In the genomic region with DNA sequence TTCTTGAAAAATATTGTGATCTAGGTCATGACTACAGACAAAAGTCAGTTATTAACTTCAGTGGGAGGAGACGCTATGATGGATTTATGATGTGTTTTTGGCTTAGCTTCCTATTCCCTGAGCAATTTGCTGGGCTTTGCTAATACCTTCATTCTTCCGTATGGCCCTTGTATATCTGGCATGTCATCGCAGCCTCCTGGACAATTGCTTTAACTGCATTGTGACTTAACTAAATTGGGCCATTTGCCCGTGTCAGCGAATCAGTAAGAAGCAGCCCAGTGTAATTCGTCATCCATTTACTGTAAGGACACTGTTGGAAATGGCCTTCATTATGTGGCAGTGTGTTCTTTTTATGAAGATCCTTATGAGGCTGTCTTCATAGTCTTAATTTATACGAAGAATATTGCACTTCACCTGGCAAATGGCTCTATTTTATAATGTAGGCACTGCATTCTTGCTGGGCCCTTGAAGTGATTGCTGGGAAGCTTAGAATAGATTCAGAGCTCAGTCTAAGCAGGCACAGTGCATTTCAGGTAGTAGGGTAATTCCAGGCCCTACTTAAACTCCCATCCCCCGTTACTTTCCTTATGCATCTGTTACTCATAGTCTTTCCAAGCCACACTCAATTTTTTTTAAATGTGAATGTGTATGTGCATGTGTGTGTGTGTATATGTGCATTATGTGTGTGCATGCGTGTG, we compare ENCODE assay signal across 16 mouse cellular contexts.
DNase-seq lines count a peak whose midpoint lies in the region; ATAC-seq and TF ChIP-seq lines count a peak whose summit lies in the region.
"Had no signal": no experiment of that assay in that cellular context is flagged by ENCODE, and none has a peak within 500 bp of the region (broad histone marks: within the 10 kb centered on the region; RNA-seq: fewer than 3 reads in every experiment).

No protein-coding gene starts in this region.

- 0 out of 2 replicates have a peak, but pooled peaks have one; percentile 19 for ATAC-seq in forebrain, embryonic 13.5 days
- no peak for ATAC-seq in forebrain, embryonic 12.5 days (ENCODE audit: low FRiP score)
- ATAC-seq in Patski = no peak
- ATAC-seq in intestine, embryonic 16.5 days = peak; percentile 46; the same call in 1 of the 2 replicates
- no peak for ATAC-seq in CD4-positive, CD25-positive, alpha-beta regulatory T cell, adult 4 months
- ATAC-seq: inflammation-experienced regulatory T-cells, adult 6 months; liver, postnatal 0 days; midbrain, embryonic 15.5 days had no signal

- TF ChIP-seq CTCF in Patski (IDR thresholded peaks at IDR 0.05) = peak; percentile 22

- H3K4me1 ChIP-seq in forebrain, embryonic 13.5 days = no peaks in the 10 kb centered on the region
- no peaks in the 10 kb centered on the region for H3K4me1 ChIP-seq in forebrain, embryonic 12.5 days
- H3K4me1 ChIP-seq in intestine, embryonic 16.5 days (ENCODE audit: control insufficient read depth, insufficient read depth, low read length) = peaks cover 4% of the 10 kb centered on the region; the same call in 1 of the 2 replicates
- H3K4me1 ChIP-seq: forebrain, embryonic 10.5 days; limb, embryonic 15.5 days; midbrain, embryonic 15.5 days had no signal

- H3K9me3 ChIP-seq in forebrain, embryonic 13.5 days (replicated peaks) = no peaks in the 10 kb centered on the region
- H3K9me3 ChIP-seq in forebrain, embryonic 12.5 days = no peaks in the 10 kb centered on the region
- no peaks in the 10 kb centered on the region for H3K9me3 ChIP-seq in intestine, embryonic 16.5 days (ENCODE audit: control insufficient read depth, low read length)
- H3K9me3 ChIP-seq: forebrain, embryonic 10.5 days; limb, embryonic 15.5 days; midbrain, embryonic 15.5 days had no signal

- peak; percentile 54 for DNase-seq in kidney, adult 9 months
- no peak for DNase-seq in kidney, postnatal 10 days
- DNase-seq in Patski (ENCODE audit: low read depth, low spot score) = no peak
- DNase-seq in ovary, postnatal 14 days (ENCODE audit: low spot score) = no peak
- DNase-seq: cerebellum, adult 11 months; liver, postnatal 0 days; thymus, adult 2 months had no signal

- no peak overlapping the region for H3K4me2 ChIP-seq in forebrain, embryonic 13.5 days
- H3K4me2 ChIP-seq in forebrain, embryonic 12.5 days = no peak overlapping the region
- no peak overlapping the region for H3K4me2 ChIP-seq in intestine, embryonic 16.5 days (ENCODE audit: low read depth, low read length)
- H3K4me2 ChIP-seq: limb, embryonic 15.5 days; midbrain, embryonic 15.5 days had no signal

- in situ Hi-C loops in Patski (cut with MboI; ENCODE audit: low pct_unique_long_range_greater_than_20kb) = no loop called here

- POLR2A ChIA-PET in Patski (lab: Charles Lee) = no interaction called here

- H3K4me3 ChIP-seq in forebrain, embryonic 13.5 days = no peak overlapping the region
- H3K4me3 ChIP-seq in forebrain, embryonic 12.5 days (replicated peaks) = no peak overlapping the region
- no peak overlapping the region for H3K4me3 ChIP-seq in intestine, embryonic 16.5 days (ENCODE audit: low read length)
- H3K4me3 ChIP-seq: forebrain, embryonic 10.5 days; left cerebral cortex, adult 2 months; limb, embryonic 15.5 days; midbrain, embryonic 15.5 days had no signal

- H3K27me3 ChIP-seq in forebrain, embryonic 13.5 days = no peaks in the 10 kb centered on the region
- no peaks in the 10 kb centered on the region for H3K27me3 ChIP-seq in forebrain, embryonic 12.5 days
- H3K27me3 ChIP-seq in Patski = no peaks in the 10 kb centered on the region
- no peaks in the 10 kb centered on the region for H3K27me3 ChIP-seq in intestine, embryonic 16.5 days (replicated peaks; ENCODE audit: control insufficient read depth, insufficient read depth, low read length)
- H3K27me3 ChIP-seq: limb, embryonic 15.5 days; midbrain, embryonic 15.5 days had no signal

- no peak overlapping the region for H3K9ac ChIP-seq in forebrain, embryonic 13.5 days
- H3K9ac ChIP-seq in forebrain, embryonic 12.5 days = no peak overlapping the region
- H3K9ac ChIP-seq in intestine, embryonic 16.5 days (ENCODE audit: low read depth, low read length) = no peak overlapping the region
- H3K9ac ChIP-seq: limb, embryonic 15.5 days; liver, postnatal 0 days; midbrain, embryonic 15.5 days had no signal

- H3K27ac ChIP-seq in forebrain, embryonic 13.5 days = no peak overlapping the region
- H3K27ac ChIP-seq in forebrain, embryonic 12.5 days = no peak overlapping the region
- H3K27ac ChIP-seq in intestine, embryonic 16.5 days (ENCODE audit: low read length) = no peak overlapping the region
- H3K27ac ChIP-seq: forebrain, embryonic 10.5 days; left cerebral cortex, adult 2 months; limb, embryonic 15.5 days; midbrain, embryonic 15.5 days had no signal

- whole genome bisulfite sequencing in forebrain, embryonic 13.5 days = 81% methylated on average over 9 of the region's 9 CpGs
- 87% methylated on average over 9 of the region's 9 CpGs for WGBS in forebrain, embryonic 12.5 days
- WGBS in intestine, embryonic 16.5 days = 63% methylated on average over 9 of the region's 9 CpGs

- no peaks in the 10 kb centered on the region for H3K36me3 ChIP-seq in forebrain, embryonic 13.5 days (ENCODE audit: poor library complexity, severe bottlenecking)
- H3K36me3 ChIP-seq in forebrain, embryonic 12.5 days (replicated peaks) = no peaks in the 10 kb centered on the region
- no peaks in the 10 kb centered on the region for H3K36me3 ChIP-seq in intestine, embryonic 16.5 days (ENCODE audit: control insufficient read depth, insufficient read depth, low read length)
- H3K36me3 ChIP-seq: forebrain, embryonic 10.5 days; limb, embryonic 15.5 days; midbrain, embryonic 15.5 days had no signal

- CTCF ChIA-PET in Patski (lab: Charles Lee) = interaction anchor here (0.8 kb wide), 1 partner anchor 188 kb away, joined by 3 read pairs; no protein-coding TSS in a partner anchor

Comparison
In these comparisons a context has a peak if more than half of its experiments do, and no peak if none do; other contexts are left out.
1. ATAC-seq: peak in forebrain, embryonic 13.5 days (single experiment) and intestine, embryonic 16.5 days (single experiment); none in forebrain, embryonic 12.5 days (single experiment), Patski (single experiment) and CD4-positive, CD25-positive, alpha-beta regulatory T cell, adult 4 months (single experiment).